Mouse (Mus musculus) hindbrain, embryonic 11.5 days (tissue): ENCODE measurements around the gene Kansl1l. TPM values are rescaled to one million over a fixed set of nuclear protein-coding genes. Genes with fewer than 3 reads are reported as not detected.

Experiments used
- ATAC-seq: fragments of 200-750 bp; cut with Nextera tagmentation; 2 replicates; pipeline ENCODE4 v1.8.0; 2017; ENCODE audit warnings: mild to moderate bottlenecking, moderate TSS enrichment, moderate library complexity; ENCODE audit not compliant: low FRiP score
- DNase-seq: peaks from one replicate; pipeline ENCODE4 v3.0.0-alpha.2; 2015; ENCODE audit warnings: low spot score
- H3K27ac ChIP-seq: fragments of 300-500 bp; sonication (generic); 2 replicates; pipeline ENCODE4 v1.5.1; 2014; ENCODE audit warnings: mild to moderate bottlenecking, low read depth, low read length
- H3K27me3 ChIP-seq: fragments of 300-500 bp; sonication (generic); 2 replicates; pipeline ENCODE4 v1.6.1; 2014; ENCODE audit warnings: mild to moderate bottlenecking, low read length, moderate library complexity, mixed read lengths; ENCODE audit not compliant: control insufficient read depth, insufficient read depth
- H3K36me3 ChIP-seq: fragments of 300-500 bp; sonication (generic); 2 replicates; pipeline ENCODE4 v1.6.1; 2014; ENCODE audit warnings: mild to moderate bottlenecking, low read length, moderate library complexity, mixed read lengths; ENCODE audit not compliant: control insufficient read depth, insufficient read depth
- H3K4me1 ChIP-seq: fragments of 300-500 bp; sonication (generic); replicated peaks from 2 replicates; pipeline ENCODE4 v1.6.1; 2014; ENCODE audit warnings: low read length, mixed read lengths; ENCODE audit not compliant: control insufficient read depth, insufficient read depth
- H3K4me2 ChIP-seq: fragments of 300-500 bp; sonication (generic); replicated peaks from 2 replicates; pipeline ENCODE4 v1.6.1; 2014; ENCODE audit warnings: mild to moderate bottlenecking, low read depth, low read length
- H3K4me3 ChIP-seq: fragments of 300-500 bp; sonication (generic); 2 replicates; pipeline ENCODE4 v1.5.1; 2014; ENCODE audit warnings: low read depth, low read length
- H3K9ac ChIP-seq: fragments of 300-500 bp; sonication (generic); 2 replicates; pipeline ENCODE4 v1.6.1; 2014; ENCODE audit warnings: low read depth, low read length
- H3K9me3 ChIP-seq: fragments of 300-500 bp; sonication (generic); 2 replicates; pipeline ENCODE4 v1.6.1; 2016; ENCODE audit warnings: low read length; ENCODE audit not compliant: control insufficient read depth
- WGBS: fragments of 180-500 bp; shearing (Covaris S2); extraction: QIAGEN DNeasy Blood & Tissue Kit; methylation state at CpG from one replicate; pipeline ENCODE4 v1.1.7; 2014; 5-methylcytosine and 5-hydroxymethylcytosine counted together
- polyA plus RNA-seq: library from polyadenylated mRNA; unstranded; fragments of >200 nt; fragmentation: Nextera tagmentation; extraction: Ambion mirVana; gene quantifications from 2 replicates; pipeline ENCODE4 v1.2.1, GENCODE M21; 2014

Kansl1l gene
- polyA plus RNA-seq, 1 experiment from 2014 or later, result 16.7 TPM

DNA sequence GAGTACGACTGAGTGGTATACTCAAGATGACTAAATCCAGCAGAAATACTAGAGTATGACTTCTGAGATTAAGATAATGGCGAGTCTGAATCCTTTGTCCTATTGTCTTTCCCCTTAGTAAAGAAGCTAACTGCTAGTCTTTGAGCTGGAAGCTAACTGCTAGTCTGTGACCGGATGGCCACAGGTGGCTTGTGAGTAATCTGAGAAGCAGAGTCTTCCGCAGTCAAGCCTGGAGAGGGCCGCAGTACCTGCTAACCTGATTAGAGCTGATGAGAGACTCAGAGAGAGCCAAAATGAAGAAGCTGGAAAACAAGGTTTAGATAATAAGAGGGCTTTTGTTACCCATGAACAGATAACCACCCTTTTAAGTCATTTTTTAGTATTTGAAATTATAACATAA, 12.7 kb downstream of the Kansl1l start:
- no peak for ATAC-seq
- H3K9me3 ChIP-seq, result no peaks in the 10 kb centered on the region
- DNase-seq, result no peak
- no peak overlapping the region for H3K9ac ChIP-seq
- H3K27ac ChIP-seq, result no peak overlapping the region
- H3K27me3 ChIP-seq, result no peaks in the 10 kb centered on the region
- H3K4me3 ChIP-seq, result no peak overlapping the region
- 66% methylated on average over 5 of the region's 5 CpGs for WGBS
- no peaks in the 10 kb centered on the region for H3K36me3 ChIP-seq
- H3K4me1 ChIP-seq, result no peaks in the 10 kb centered on the region
- H3K4me2 ChIP-seq, result no peak overlapping the region

- Histone ChIP-seq H3K9ac (no peak overlapping the region), H3K9me3 (no peaks in the 10 kb centered on the region), H3K27ac (no peak overlapping the region), H3K4me2 (no peak overlapping the region), H3K4me1 (no peaks in the 10 kb centered on the region), H3K27me3 (no peaks in the 10 kb centered on the region), H3K36me3 (no peaks in the 10 kb centered on the region), H3K4me3 (no peak overlapping the region)
- WGBS, result 93% methylated on average over 2 of the region's 2 CpGs
- ATAC-seq (no peak), DNase-seq (no peak)
Observed at GRCm38 (mm10) chr1:66797962-66798361, 19.4 kb downstream of the Kansl1l start.

- no peak overlapping the region for H3K4me2 ChIP-seq
- ATAC-seq (no peak), DNase-seq (no peak)
- no peaks in the 10 kb centered on the region for H3K27me3 ChIP-seq
- WGBS, result 97% methylated on average over 2 of the region's 2 CpGs
- no peaks in the 10 kb centered on the region for H3K9me3 ChIP-seq
- no peak overlapping the region for H3K9ac ChIP-seq
- no peak overlapping the region for H3K27ac ChIP-seq
- H3K4me3 ChIP-seq, result no peak overlapping the region
- H3K4me1 ChIP-seq, result no peaks in the 10 kb centered on the region
- no peaks in the 10 kb centered on the region for H3K36me3 ChIP-seq
Observed at GRCm38 (mm10) chr1:66792838-66793466, 24.4 kb downstream of the Kansl1l start.

- WGBS, result 75% methylated on average over 2 of the region's 2 CpGs
- Histone ChIP-seq H3K4me3 (no peak overlapping the region), H3K9ac (no peak overlapping the region), H3K27ac (no peak overlapping the region), H3K4me2 (no peak overlapping the region), H3K36me3 (no peaks in the 10 kb centered on the region), H3K27me3 (no peaks in the 10 kb centered on the region), H3K9me3 (no peaks in the 10 kb centered on the region), H3K4me1 (no peaks in the 10 kb centered on the region)
- DNase-seq, result no peak
- no peak for ATAC-seq
Observed at GRCm38 (mm10) chr1:66782296-66782695, 35.1 kb downstream of the Kansl1l start.

DNA sequence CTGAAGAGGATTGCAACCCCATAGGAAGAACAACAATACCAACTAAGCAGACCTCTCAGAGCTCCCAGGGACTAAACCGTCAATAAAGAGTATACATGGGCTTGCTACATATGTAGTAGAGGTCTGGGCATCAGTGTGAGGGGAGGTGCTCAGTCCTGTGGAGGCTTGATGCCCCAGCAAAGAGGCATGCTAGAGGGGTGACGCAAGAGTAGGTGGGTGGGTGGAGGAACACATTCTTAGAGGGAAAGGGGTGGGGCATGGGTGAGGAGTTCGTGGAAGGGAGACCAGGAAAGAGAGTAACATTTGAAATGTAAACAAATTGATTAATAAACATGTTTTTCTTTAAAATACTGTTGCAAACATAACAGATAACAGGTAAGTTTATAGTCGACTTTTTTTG, 36.3 kb downstream of the Kansl1l start:
- WGBS, result 85% methylated on average over 4 of the region's 4 CpGs
- Histone ChIP-seq H3K36me3 (no peaks in the 10 kb centered on the region), H3K27me3 (no peaks in the 10 kb centered on the region), H3K27ac (no peak overlapping the region), H3K4me2 (no peak overlapping the region), H3K9ac (no peak overlapping the region), H3K4me1 (no peaks in the 10 kb centered on the region), H3K4me3 (no peak overlapping the region), H3K9me3 (no peaks in the 10 kb centered on the region)
- ATAC-seq (no peak), DNase-seq (no peak)

DNA sequence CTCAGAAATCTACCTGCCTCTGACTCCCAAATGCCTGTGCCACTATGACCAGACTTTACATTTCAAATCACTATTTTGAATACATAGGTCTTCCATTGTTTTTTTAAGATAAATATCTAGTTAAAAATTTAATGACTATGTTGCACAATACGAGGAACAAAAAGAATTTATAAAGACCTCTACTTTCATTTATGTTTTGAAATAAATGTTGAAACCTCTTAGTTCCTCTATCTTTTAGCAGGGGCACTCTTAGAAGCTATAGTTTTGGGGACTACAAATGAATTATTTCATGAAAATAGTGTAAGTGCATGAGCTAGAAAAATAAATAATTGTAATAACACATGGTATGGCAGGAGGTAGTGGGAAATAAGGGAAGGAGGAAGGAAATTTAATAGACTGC, 38.6 kb downstream of the Kansl1l start:
- H3K9me3 ChIP-seq, result no peaks in the 10 kb centered on the region
- H3K4me1 ChIP-seq, result no peaks in the 10 kb centered on the region
- H3K4me2 ChIP-seq, result no peak overlapping the region
- no peak overlapping the region for H3K27ac ChIP-seq
- H3K4me3 ChIP-seq, result no peak overlapping the region
- no peak for DNase-seq
- WGBS, result 86% methylated on average over 1 of the region's 1 CpGs
- H3K9ac ChIP-seq, result no peak overlapping the region
- no peak for ATAC-seq
- H3K27me3 ChIP-seq, result no peaks in the 10 kb centered on the region
- no peaks in the 10 kb centered on the region for H3K36me3 ChIP-seq

- H3K27me3 ChIP-seq, result no peaks in the 10 kb centered on the region
- no peaks in the 10 kb centered on the region for H3K4me1 ChIP-seq
- no peak overlapping the region for H3K4me3 ChIP-seq
- H3K9ac ChIP-seq, result no peak overlapping the region
- no peak overlapping the region for H3K27ac ChIP-seq
- no peaks in the 10 kb centered on the region for H3K9me3 ChIP-seq
- no peaks in the 10 kb centered on the region for H3K36me3 ChIP-seq
- WGBS, result 75% methylated on average over 2 of the region's 2 CpGs
- ATAC-seq (no peak), DNase-seq (no peak)
- H3K4me2 ChIP-seq, result no peak overlapping the region
Observed at GRCm38 (mm10) chr1:66777878-66778277, 39.5 kb downstream of the Kansl1l start.

- Histone ChIP-seq H3K9me3 (no peaks in the 10 kb centered on the region), H3K4me1 (no peaks in the 10 kb centered on the region), H3K4me2 (no peak overlapping the region), H3K9ac (no peak overlapping the region), H3K4me3 (no peak overlapping the region), H3K36me3 (no peaks in the 10 kb centered on the region), H3K27ac (no peak overlapping the region), H3K27me3 (no peaks in the 10 kb centered on the region)
- DNase-seq, result no peak
- 87% methylated on average over 1 of the region's 1 CpGs for WGBS
- ATAC-seq, result no peak
Observed at GRCm38 (mm10) chr1:66768764-66769163, 48.6 kb downstream of the Kansl1l start.

DNA sequence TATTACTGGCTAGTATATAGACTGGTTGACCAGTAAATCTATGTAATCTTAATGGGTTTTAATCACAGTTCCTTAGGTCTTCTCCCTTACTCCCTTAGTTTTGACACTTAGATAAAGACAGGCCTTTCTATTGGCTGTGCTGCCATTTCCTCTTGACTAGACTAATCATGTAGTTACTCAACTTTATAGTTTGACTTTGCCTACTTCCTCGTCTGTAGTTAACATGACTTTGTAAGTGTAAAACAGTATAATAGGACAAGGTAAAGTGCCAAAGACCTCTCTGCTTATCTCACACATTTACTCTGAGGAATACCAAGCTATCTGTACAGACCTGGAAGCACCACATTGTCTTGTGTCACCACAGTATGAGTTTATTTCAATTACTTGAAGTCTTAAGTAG, 86.8 kb downstream of the Kansl1l start:
- 86% methylated on average over 1 of the region's 1 CpGs for WGBS
- Histone ChIP-seq H3K27me3 (no peaks in the 10 kb centered on the region), H3K36me3 (no peaks in the 10 kb centered on the region), H3K4me1 (no peaks in the 10 kb centered on the region), H3K4me2 (no peak overlapping the region), H3K4me3 (no peak overlapping the region), H3K27ac (no peak overlapping the region), H3K9ac (no peak overlapping the region), H3K9me3 (no peaks in the 10 kb centered on the region)
- ATAC-seq (no peak), DNase-seq (no peak)
